Mouse (Mus musculus) leukemia stem cell, adult 10-12 weeks (primary cell): ENCODE results near the gene Cab39. TPM values are rescaled to one million over a fixed set of nuclear protein-coding genes. Genes with fewer than 3 reads are reported as not detected.

Experiments used
- polyA plus RNA-seq: library from polyadenylated mRNA; stranded (reverse); fragments of >175 nt; gene quantifications from 2 replicates; pipeline ENCODE4 v1.2.3, GENCODE M21; 2012; ENCODE audit warnings: low replicate concordance

Cab39 gene
- polyA plus RNA-seq, result 41.5 and 55.9 TPM in 2 replicates

GRCm38 (mm10) chr1:85793208-85794105 lies at the start of gene Cab39:
Gene Cab39 (plus strand): TSS chr1:85793441.

GRCm38 (mm10) chr1:85778436-85778835 lies 14.8 kb upstream of the Cab39 start, which contains the start of gene A630001G21Rik:
Gene A630001G21Rik (minus strand): TSS chr1:85778643.

GRCm38 (mm10) chr1:85894231-85894747 lies 101.0 kb downstream of the Cab39 start, which contains the start of gene Itm2c:
Gene Itm2c (plus strand): TSS chr1:85894281.

Other genes with a start within 250 kb of the Cab39 start
- not detected in 2 replicates for gene G530012D18Rik, start 217.8 kb upstream of the Cab39 start, polyA plus RNA-seq
- gene Sp110, start 194.6 kb upstream of the Cab39 start, polyA plus RNA-seq, result 5.5 and 17.1 TPM in 2 replicates
- gene Sp140, start 193.1 kb upstream of the Cab39 start, polyA plus RNA-seq, result 3.9 and 9.7 TPM in 2 replicates
- gene Sp100, start 143.5 kb upstream of the Cab39 start, polyA plus RNA-seq, result 11.7 and 30.5 TPM in 2 replicates
- gene A630001G21Rik, start 14.8 kb upstream of the Cab39 start, polyA plus RNA-seq, result 4.3 and 11.6 TPM in 2 replicates
- gene Itm2c, start 100.8 kb downstream of the Cab39 start, polyA plus RNA-seq, result 35.5 and 55.7 TPM in 2 replicates
- gene 4933407L21Rik, start 135.0 kb downstream of the Cab39 start, polyA plus RNA-seq, result not detected in 2 replicates
- 0.09 and 0.27 TPM in 2 replicates for gene Gpr55, start 167.6 kb downstream of the Cab39 start, polyA plus RNA-seq
- not detected in 2 replicates for gene Spata3, start 223.4 kb downstream of the Cab39 start, polyA plus RNA-seq